In genomic region chr16:17257359-17257821, GRCm38 (mm10) we compare ENCODE assay signal across 10 mouse cellular contexts. TPM values are rescaled to one million over a fixed set of nuclear protein-coding genes. Genes with fewer than 3 reads are reported as not detected.
DNase-seq lines count a peak whose midpoint lies in the region; ATAC-seq and TF ChIP-seq lines count a peak whose summit lies in the region.
"Had no signal": no experiment of that assay in that cellular context is flagged by ENCODE, and none has a peak within 500 bp of the region (broad histone marks: within the 10 kb centered on the region; RNA-seq: fewer than 3 reads in every experiment).

No protein-coding gene starts in this region.

- no peak overlapping the region; the same call in 1 of the 2 replicates for H3K27ac ChIP-seq in heart, adult 2 months
- H3K27ac ChIP-seq in heart, embryonic 12.5 days (ENCODE audit: poor library complexity, severe bottlenecking): no peak overlapping the region
- H3K27ac ChIP-seq in midbrain, embryonic 15.5 days: no peak overlapping the region
- no peak overlapping the region for H3K27ac ChIP-seq in midbrain, embryonic 14.5 days (replicated peaks; ENCODE audit: low read depth, low read length)
- no peak overlapping the region for H3K27ac ChIP-seq in olfactory bulb, adult 2 months (ENCODE audit: insufficient read depth, low read depth, low read length)
- H3K27ac ChIP-seq: limb, embryonic 13.5 days; midbrain, embryonic 10.5 days had no signal

- peak; percentile 79 for TF ChIP-seq EP300 in heart, adult 2 months (IDR thresholded peaks at IDR 0.05; ENCODE audit: insufficient read depth, low read depth, low read length)

- H3K27me3 ChIP-seq in heart, adult 2 months (ENCODE audit: control insufficient read depth, insufficient read depth, low read length): no peaks in the 10 kb centered on the region
- no peaks in the 10 kb centered on the region for H3K27me3 ChIP-seq in heart, embryonic 12.5 days (replicated peaks)
- H3K27me3 ChIP-seq in midbrain, embryonic 15.5 days (replicated peaks): no peaks in the 10 kb centered on the region
- H3K27me3 ChIP-seq in midbrain, embryonic 14.5 days (ENCODE audit: control insufficient read depth, insufficient read depth, low read length): no peaks in the 10 kb centered on the region
- H3K27me3 ChIP-seq: limb, embryonic 13.5 days had no signal

- no peak for TF ChIP-seq POLR2A in heart, adult 2 months (IDR thresholded peaks at IDR 0.05; ENCODE audit: insufficient read depth, low read depth, low read length)
- 0 out of 2 replicates have a peak, but pooled peaks have one; percentile 8 for TF ChIP-seq POLR2A in olfactory bulb, adult 2 months (IDR thresholded peaks at IDR 0.05; ENCODE audit: insufficient read depth, low read depth, low read length)

- peak; percentile 55 for TF ChIP-seq CTCF in heart, adult 2 months (IDR thresholded peaks at IDR 0.05)
- TF ChIP-seq CTCF in olfactory bulb, adult 2 months (IDR thresholded peaks at IDR 0.05; ENCODE audit: insufficient read depth, low read depth, low read length): no peak

- no peaks in the 10 kb centered on the region for H3K36me3 ChIP-seq in heart, adult 2 months (ENCODE audit: control insufficient read depth, insufficient read depth, low read length)
- peaks cover 48% of the 10 kb centered on the region for H3K36me3 ChIP-seq in heart, embryonic 12.5 days
- peaks cover 28% of the 10 kb centered on the region for H3K36me3 ChIP-seq in midbrain, embryonic 15.5 days (replicated peaks)
- H3K36me3 ChIP-seq in midbrain, embryonic 14.5 days (ENCODE audit: control insufficient read depth, insufficient read depth, low read length): peaks cover 64% of the 10 kb centered on the region

- no peaks in the 10 kb centered on the region for H3K9me3 ChIP-seq in heart, embryonic 12.5 days (replicated peaks)
- H3K9me3 ChIP-seq in midbrain, embryonic 15.5 days: no peaks in the 10 kb centered on the region
- H3K9me3 ChIP-seq in midbrain, embryonic 14.5 days (ENCODE audit: control insufficient read depth, low read length): no peaks in the 10 kb centered on the region
- H3K9me3 ChIP-seq: limb, embryonic 13.5 days; midbrain, embryonic 10.5 days had no signal

- WGBS in heart, adult 2 months: 61% methylated on average over 9 of the region's 9 CpGs
- WGBS in heart, embryonic 12.5 days: 78% methylated on average over 9 of the region's 9 CpGs
- 93% methylated on average over 9 of the region's 9 CpGs for WGBS in midbrain, embryonic 15.5 days
- 97% methylated on average over 9 of the region's 9 CpGs for WGBS in midbrain, embryonic 14.5 days
- 52% methylated on average over 9 of the region's 9 CpGs for WGBS in olfactory bulb, adult 2 months

- peak; percentile 55 to 82 for DNase-seq in heart, adult 2 months
- DNase-seq in midbrain, embryonic 14.5 days: no peak
- DNase-seq in gastrocnemius, postnatal 10 days: peak; percentile 74
- no peak for DNase-seq in thymus, postnatal 10 days (ENCODE audit: low spot score in 2 of 2)
- no peak for DNase-seq in urinary bladder, postnatal 36 days (ENCODE audit: low spot score in 2 of 2)

- H3K4me2 ChIP-seq in heart, embryonic 12.5 days: no peak overlapping the region
- no peak overlapping the region for H3K4me2 ChIP-seq in midbrain, embryonic 15.5 days
- H3K4me2 ChIP-seq in midbrain, embryonic 14.5 days (ENCODE audit: low read length): no peak overlapping the region
- H3K4me2 ChIP-seq: limb, embryonic 13.5 days had no signal

- H3K9ac ChIP-seq in heart, adult 2 months (ENCODE audit: low read depth, low read length): no peak overlapping the region
- no peak overlapping the region for H3K9ac ChIP-seq in heart, embryonic 12.5 days
- no peak overlapping the region for H3K9ac ChIP-seq in midbrain, embryonic 15.5 days
- no peak overlapping the region for H3K9ac ChIP-seq in midbrain, embryonic 14.5 days (replicated peaks; ENCODE audit: low read length)
- H3K9ac ChIP-seq: limb, embryonic 13.5 days had no signal

- intact Hi-C loops in heart, adult 2 months (cut with DNase I): no loop called here

- no peak for ATAC-seq in heart, embryonic 12.5 days (ENCODE audit: insufficient number of reproducible peaks, low FRiP score)
- peak; percentile 8; the same call in 1 of the 2 replicates for ATAC-seq in midbrain, embryonic 15.5 days (replicated peaks)
- no peak for ATAC-seq in midbrain, embryonic 14.5 days (ENCODE audit: low FRiP score, low TSS enrichment)

- H3K4me3 ChIP-seq in heart, adult 2 months: no peak overlapping the region
- H3K4me3 ChIP-seq in heart, embryonic 12.5 days: no peak overlapping the region
- H3K4me3 ChIP-seq in midbrain, embryonic 15.5 days: no peak overlapping the region
- H3K4me3 ChIP-seq in midbrain, embryonic 14.5 days (replicated peaks; ENCODE audit: low read depth, low read length): no peak overlapping the region
- no peak overlapping the region for H3K4me3 ChIP-seq in olfactory bulb, adult 2 months (ENCODE audit: insufficient read depth, low read depth, low read length)
- H3K4me3 ChIP-seq: limb, embryonic 13.5 days; midbrain, embryonic 10.5 days had no signal

- peaks cover 3% of the 10 kb centered on the region for H3K4me1 ChIP-seq in heart, adult 2 months (ENCODE audit: control insufficient read depth, insufficient read depth, low read length)
- peaks cover 47% of the 10 kb centered on the region for H3K4me1 ChIP-seq in heart, embryonic 12.5 days (replicated peaks)
- H3K4me1 ChIP-seq in midbrain, embryonic 15.5 days: peaks cover 15% of the 10 kb centered on the region
- peaks cover 18% of the 10 kb centered on the region for H3K4me1 ChIP-seq in midbrain, embryonic 14.5 days (ENCODE audit: control insufficient read depth, insufficient read depth, low read length)
- H3K4me1 ChIP-seq in olfactory bulb, adult 2 months (ENCODE audit: control insufficient read depth, insufficient read depth, low read length): peaks cover 5% of the 10 kb centered on the region

- no peaks in the 10 kb centered on the region for H3K79me2 ChIP-seq in heart, adult 2 months (replicated peaks; ENCODE audit: control insufficient read depth, insufficient read depth, low read length)

RNA-seq across cellular contexts. Expression of gene Tmem191c, which starts 18.5 kb away (rescaled TPM):
- 1 to 10 TPM; 1.1 to 1.5 TPM for total RNA-seq in heart, adult 2 months (2021)
- polyA plus RNA-seq in heart, adult 2 months (2012; rRNA removed): 2.7 and 6.7 TPM in 2 replicates
- 8.3 and 9.0 TPM in 2 replicates for polyA plus RNA-seq in heart, embryonic 12.5 days (2016; fragmentation: Nextera tagmentation; extraction: Ambion mirVana)
- polyA plus RNA-seq in midbrain, embryonic 15.5 days (2015; fragmentation: Nextera tagmentation; extraction: Ambion mirVana): 63.2 and 67.6 TPM in 2 replicates
- 25.3 and 38.0 TPM in 2 replicates for polyA plus RNA-seq in midbrain, embryonic 14.5 days (2014; fragmentation: Nextera tagmentation; extraction: Ambion mirVana)
- total RNA-seq in gastrocnemius, postnatal 10 days (2021): 1 to 10 TPM; 1.9 to 3.0 TPM
- not detected in 2 replicates for polyA plus RNA-seq in olfactory bulb, adult 2 months (2012; ENCODE audit: insufficient read depth, insufficient read length, low replicate concordance, missing spikeins)

RNA-seq across cellular contexts. Expression of gene Hic2, which starts 24.0 kb away (rescaled TPM):
- 1 to 10 TPM; 1.5 to 2.0 TPM for total RNA-seq in heart, adult 2 months (2021)
- 1.2 and 2.2 TPM in 2 replicates for polyA plus RNA-seq in heart, adult 2 months (2012; rRNA removed)
- polyA plus RNA-seq in heart, embryonic 12.5 days (2016; fragmentation: Nextera tagmentation; extraction: Ambion mirVana): 6.5 and 7.0 TPM in 2 replicates
- 11.1 and 11.6 TPM in 2 replicates for polyA plus RNA-seq in midbrain, embryonic 15.5 days (2015; fragmentation: Nextera tagmentation; extraction: Ambion mirVana)
- polyA plus RNA-seq in midbrain, embryonic 14.5 days (2014; fragmentation: Nextera tagmentation; extraction: Ambion mirVana): 6.4 and 7.7 TPM in 2 replicates
- total RNA-seq in gastrocnemius, postnatal 10 days (2021): 1 to 10 TPM; 1.7 to 2.1 TPM
- polyA plus RNA-seq in olfactory bulb, adult 2 months (2012; ENCODE audit: insufficient read depth, insufficient read length, low replicate concordance, missing spikeins): not detected in 2 replicates

RNA-seq across cellular contexts. Expression of gene Rimbp3, which starts 49.0 kb away (rescaled TPM):
- total RNA-seq in heart, adult 2 months (2021): under 1 TPM; 0.13 to 0.16 TPM
- 0.09 and 0.14 TPM in 2 replicates for polyA plus RNA-seq in heart, adult 2 months (2012; rRNA removed)
- 0.24 and 0.26 TPM in 2 replicates for polyA plus RNA-seq in heart, embryonic 12.5 days (2016; fragmentation: Nextera tagmentation; extraction: Ambion mirVana)
- 2.6 and 3.3 TPM in 2 replicates for polyA plus RNA-seq in midbrain, embryonic 15.5 days (2015; fragmentation: Nextera tagmentation; extraction: Ambion mirVana)
- polyA plus RNA-seq in midbrain, embryonic 14.5 days (2014; fragmentation: Nextera tagmentation; extraction: Ambion mirVana): 1.8 and 2.0 TPM in 2 replicates
- total RNA-seq in gastrocnemius, postnatal 10 days (2021): under 1 TPM; 0.11 to 0.19 TPM
- not detected in 2 replicates for polyA plus RNA-seq in olfactory bulb, adult 2 months (2012; ENCODE audit: insufficient read depth, insufficient read length, low replicate concordance, missing spikeins)

RNA-seq across cellular contexts. Expression of gene Ube2l3, which starts 54.9 kb away (rescaled TPM):
- total RNA-seq in heart, adult 2 months (2021): 100 to 1,000 TPM; 102 to 112 TPM
- 55.0 and 74.7 TPM in 2 replicates for polyA plus RNA-seq in heart, adult 2 months (2012; rRNA removed)
- 310 and 321 TPM in 2 replicates for polyA plus RNA-seq in heart, embryonic 12.5 days (2016; fragmentation: Nextera tagmentation; extraction: Ambion mirVana)
- polyA plus RNA-seq in midbrain, embryonic 15.5 days (2015; fragmentation: Nextera tagmentation; extraction: Ambion mirVana): 262 and 275 TPM in 2 replicates
- polyA plus RNA-seq in midbrain, embryonic 14.5 days (2014; fragmentation: Nextera tagmentation; extraction: Ambion mirVana): 272 and 297 TPM in 2 replicates
- total RNA-seq in gastrocnemius, postnatal 10 days (2021): 100 to 1,000 TPM; 163 to 166 TPM
- polyA plus RNA-seq in olfactory bulb, adult 2 months (2012; ENCODE audit: insufficient read depth, insufficient read length, low replicate concordance, missing spikeins): not detected in 2 replicates

Comparison
In these comparisons a context has a peak if more than half of its experiments do, and no peak if none do; other contexts are left out.
1. DNase-seq: peak in heart, adult 2 months (2 of 2) and gastrocnemius, postnatal 10 days (single experiment); none in midbrain, embryonic 14.5 days (single experiment), thymus, postnatal 10 days (0 of 2) and urinary bladder, postnatal 36 days (0 of 2).